Mouse (Mus musculus) spleen, adult 2 months (tissue): ENCODE measurements around the gene Itfg2.

ENCODE experiments used
- CTCF ChIP-seq: fragments of 200-500 bp; IDR thresholded peaks from 2 replicates; pipeline ENCODE4 v1.5.1; 2011; ENCODE audit warnings: mild to moderate bottlenecking, inconsistent platforms; ENCODE audit not compliant: insufficient read depth, insufficient read length, insufficient replicate concordance; ENCODE audit errors: extremely low read depth
- POLR2A ChIP-seq: fragments of 200-500 bp; IDR thresholded peaks from 2 replicates; pipeline ENCODE4 v1.6.1; 2011; ENCODE audit warnings: low read depth, low read length, inconsistent platforms

- TF ChIP-seq CTCF (no peak), POLR2A (no peak; the same call in 1 of the 2 replicates)
Observed at GRCm38 (mm10) chr6:128362381-128363006, 62.2 kb downstream of the Itfg2 start, which contains the start of the genes Rhno1 and Foxm1.
